Mouse (Mus musculus): ENCODE data around the gene Cactin.

Cactin gene

DNA sequence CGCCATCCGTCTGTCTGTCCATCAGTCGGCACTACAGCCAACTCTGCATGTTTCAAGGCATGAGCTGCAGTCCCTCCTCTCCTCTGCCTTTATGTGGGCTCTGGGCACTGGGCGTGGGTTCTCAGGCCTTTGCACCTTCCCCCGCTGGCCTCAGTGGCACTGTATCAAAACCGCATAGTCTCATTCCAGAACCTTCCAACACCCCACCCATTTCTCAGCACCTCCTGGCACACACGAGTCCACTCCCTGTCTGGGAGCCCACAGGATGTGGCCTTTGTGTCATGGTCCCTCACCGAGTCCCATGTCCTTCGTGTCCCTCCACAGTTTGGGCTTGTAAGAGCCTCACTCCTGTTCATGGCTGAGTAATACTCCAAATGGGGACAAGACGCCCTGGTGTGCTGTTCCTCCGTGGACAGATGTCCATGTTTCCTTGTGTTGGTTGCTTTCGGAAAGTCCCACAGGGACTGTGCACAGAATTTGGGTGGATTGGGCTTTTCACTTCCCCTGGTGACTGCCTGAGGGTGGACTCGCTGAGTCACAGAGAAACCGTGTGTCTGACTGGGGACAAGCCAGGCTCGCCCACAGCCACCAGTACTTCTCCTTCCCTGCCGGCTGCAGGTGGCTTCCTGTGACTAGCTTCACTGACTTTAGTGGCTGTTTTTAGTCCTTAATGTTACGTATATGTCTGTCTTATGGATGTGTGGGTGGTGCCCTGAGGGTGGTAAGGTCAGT, 22.4 kb upstream of the Cactin start:
- no peak for DNase-seq

DNA sequence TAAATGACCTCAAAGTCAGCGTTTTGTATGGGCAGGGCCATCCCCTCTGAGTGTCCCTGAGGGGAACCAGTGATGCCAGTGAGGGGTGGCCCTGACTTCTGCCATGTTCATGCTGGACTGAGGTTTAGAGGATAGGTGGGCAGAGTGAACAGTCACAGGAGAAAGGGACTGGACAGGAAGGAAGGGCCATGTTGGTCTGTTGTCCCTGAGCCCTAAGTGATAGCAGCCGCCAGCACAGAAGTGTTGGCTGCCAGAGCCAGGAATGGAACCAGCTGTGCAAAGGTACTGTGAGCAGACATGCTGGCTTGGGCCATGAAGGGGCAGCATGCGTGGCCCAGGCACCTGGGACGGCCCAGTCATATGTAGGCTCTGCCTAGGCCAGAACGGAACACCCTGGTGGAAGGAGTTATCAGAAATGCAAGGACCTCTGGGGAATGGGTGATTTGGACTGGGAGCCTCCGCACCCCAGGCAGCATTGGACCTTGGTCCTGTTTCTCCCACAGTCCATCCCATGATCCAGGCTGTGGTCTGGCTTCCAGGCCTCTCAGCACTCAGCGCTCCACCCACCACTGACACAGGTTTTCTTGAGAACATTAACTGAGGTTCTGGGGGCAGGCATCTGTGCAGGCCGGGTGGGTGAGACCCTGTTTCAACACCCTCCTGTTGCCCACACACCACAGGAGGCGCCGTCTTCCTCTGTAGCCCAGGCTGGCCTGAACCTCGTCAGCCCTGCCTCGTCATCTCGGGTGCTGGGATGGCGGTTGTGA, 21.1 kb upstream of the Cactin start:
- no peak for DNase-seq

DNA sequence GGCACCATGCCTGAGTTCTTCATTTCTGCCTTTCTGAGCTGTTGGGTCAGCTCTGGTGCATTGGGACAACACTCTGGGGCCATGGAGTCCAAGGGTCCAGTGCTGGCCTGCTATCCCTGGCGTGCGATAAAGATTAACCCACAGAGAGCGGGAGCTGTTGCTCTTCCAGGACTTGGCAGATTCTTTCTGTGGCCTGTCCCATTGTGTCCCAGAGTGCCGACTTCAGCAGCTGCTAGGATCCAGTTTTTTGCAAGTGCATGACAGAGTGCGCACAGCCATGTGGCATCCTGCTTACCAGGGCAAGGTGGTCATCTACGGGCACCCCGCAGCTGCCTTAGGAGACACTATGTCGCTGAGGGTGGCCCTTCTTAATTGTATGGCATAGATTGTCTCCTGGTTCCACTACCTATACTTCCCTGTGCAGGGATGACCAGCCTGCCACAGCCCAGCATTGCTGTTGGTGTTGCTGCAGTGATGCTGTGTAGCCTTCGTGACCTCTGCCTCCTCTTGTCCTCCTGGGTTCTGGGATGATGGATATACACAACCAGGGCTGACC, 20.5 kb upstream of the Cactin start:
- no peak for DNase-seq

GRCm38 (mm10) chr10:81301321-81301720, 19.6 kb upstream of the Cactin start:
- DNase-seq = no peak

GRCm38 (mm10) chr10:81302288-81302687, 18.6 kb upstream of the Cactin start:
- no peak for DNase-seq

GRCm38 (mm10) chr10:81302781-81303218, 18.1 kb upstream of the Cactin start:
- DNase-seq = no peak

DNA sequence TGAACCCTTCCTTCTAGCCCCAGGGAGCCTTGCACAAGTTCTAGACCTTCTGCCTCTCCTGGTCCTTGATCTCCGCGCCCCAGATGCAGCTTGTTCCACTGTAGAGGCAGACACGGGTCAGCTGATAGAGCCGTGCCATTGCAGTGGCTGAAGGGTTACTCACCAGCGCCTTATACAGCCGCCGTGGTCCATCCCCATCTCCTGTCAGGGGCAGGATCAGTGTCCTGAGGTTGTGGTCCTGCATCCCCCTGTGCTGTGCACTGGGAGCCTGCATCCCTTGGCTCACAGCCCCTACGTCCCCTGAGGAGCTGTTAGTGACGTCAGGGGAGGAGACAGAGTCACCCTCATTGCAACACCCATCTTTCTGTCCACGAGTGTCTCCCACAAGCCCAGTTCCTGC, 17.6 kb upstream of the Cactin start:
- DNase-seq = no peak

GRCm38 (mm10) chr10:81303761-81304160, 17.1 kb upstream of the Cactin start:
- DNase-seq = no peak

DNA sequence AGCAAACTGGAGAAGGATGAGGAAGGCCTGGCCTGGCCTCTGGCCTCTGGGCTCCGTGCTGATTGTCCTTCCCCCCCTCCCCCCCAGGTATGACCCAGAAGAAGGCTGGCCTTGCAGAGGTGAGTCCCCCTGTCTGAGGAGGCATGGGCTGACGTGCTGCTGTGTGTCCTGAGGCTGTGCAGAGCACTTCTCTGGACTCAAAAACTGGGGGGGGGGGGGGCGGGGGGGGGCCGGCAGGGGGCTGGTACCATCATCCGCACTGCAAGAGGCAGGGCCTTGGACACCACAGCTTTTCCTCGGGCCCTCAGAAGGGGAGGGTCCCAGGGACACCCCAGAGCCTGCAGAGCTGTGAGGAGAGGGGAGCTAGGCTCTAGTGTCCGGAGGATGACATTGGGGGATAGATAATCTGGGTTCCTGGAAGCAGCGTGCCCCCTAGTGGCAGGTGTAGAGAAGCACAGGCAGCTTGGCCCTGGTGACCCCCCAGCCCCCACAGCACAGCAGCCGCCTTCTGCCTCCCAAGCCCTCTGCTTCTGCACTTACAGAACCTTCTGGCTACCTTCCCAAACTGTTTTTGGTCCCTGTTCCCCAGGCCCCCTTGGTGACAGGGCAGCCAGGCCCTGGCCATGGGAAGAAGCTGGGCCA, 16.2 kb upstream of the Cactin start:
- peak; percentile 76 for DNase-seq

DNA sequence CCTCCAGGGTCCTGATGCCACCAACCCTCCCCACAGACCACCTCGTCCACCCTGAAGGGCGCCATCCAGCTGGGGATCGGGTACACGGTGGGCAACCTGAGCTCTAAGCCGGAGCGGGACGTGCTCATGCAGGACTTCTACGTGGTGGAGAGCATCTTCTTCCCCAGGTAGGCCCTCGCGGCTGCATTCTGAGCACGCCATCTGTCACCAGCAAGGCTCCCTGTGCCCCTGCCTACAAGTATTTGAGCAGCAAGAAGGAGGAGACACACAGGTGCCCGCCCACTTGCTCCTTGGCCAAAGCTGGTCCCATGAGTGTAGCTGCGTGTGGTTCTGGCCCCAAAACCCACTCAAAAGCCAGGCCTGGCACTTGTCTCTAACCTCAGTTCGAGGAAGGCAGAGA, 15.2 kb upstream of the Cactin start:
- no peak for DNase-seq

DNA sequence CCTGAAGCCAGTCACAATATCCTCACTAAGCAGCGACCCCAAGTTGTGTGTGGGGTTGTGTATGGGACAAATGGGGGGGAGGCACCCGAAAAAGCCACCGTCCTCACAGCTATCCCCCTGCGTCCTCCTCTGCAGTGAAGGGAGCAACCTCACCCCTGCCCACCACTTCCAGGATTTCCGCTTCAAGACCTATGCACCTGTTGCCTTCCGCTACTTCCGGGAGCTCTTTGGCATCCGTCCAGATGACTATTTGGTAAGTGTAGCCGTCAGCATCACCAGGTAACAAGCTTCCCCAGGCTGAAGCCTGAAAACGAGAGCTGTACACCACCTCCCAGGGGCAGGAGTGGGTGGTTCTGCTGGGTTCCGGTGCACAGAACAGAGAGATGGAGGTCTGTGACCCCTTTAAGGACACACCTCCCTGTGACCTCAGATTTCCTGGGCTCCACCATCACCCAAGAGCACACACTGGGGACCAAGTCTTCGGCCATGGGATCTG, 14.7 kb upstream of the Cactin start:
- no peak for DNase-seq

GRCm38 (mm10) chr10:81306837-81307682, 13.8 kb upstream of the Cactin start:
- DNase-seq = no peak

DNA sequence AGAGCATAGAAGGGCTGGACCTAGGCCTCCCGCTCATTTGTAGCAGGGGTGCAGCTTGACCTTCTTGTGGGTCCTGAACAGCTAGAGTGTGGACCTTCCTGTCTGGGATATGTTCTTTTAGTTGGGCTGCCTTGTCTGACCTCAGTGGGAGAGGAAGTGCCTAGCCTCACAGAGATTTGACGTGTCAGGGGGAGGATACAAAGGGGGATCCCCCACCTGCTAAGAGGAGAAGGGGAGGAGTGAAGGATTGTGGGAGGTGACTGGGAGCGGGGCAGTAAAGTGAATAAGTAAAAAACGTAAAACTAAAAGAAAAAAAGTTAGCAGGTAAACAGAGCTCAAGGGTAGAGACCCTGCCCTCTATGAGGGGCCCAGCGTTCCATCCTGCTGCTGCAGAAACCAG, 11.3 kb upstream of the Cactin start:
- no peak for DNase-seq

- DNase-seq = no peak
Measured at GRCm38 (mm10) chr10:81313581-81313980, 7.3 kb upstream of the Cactin start.

- no peak for DNase-seq
Measured at GRCm38 (mm10) chr10:81314201-81314600, 6.7 kb upstream of the Cactin start.

- DNase-seq = no peak
Measured at GRCm38 (mm10) chr10:81315587-81315986, 5.3 kb upstream of the Cactin start.

DNA sequence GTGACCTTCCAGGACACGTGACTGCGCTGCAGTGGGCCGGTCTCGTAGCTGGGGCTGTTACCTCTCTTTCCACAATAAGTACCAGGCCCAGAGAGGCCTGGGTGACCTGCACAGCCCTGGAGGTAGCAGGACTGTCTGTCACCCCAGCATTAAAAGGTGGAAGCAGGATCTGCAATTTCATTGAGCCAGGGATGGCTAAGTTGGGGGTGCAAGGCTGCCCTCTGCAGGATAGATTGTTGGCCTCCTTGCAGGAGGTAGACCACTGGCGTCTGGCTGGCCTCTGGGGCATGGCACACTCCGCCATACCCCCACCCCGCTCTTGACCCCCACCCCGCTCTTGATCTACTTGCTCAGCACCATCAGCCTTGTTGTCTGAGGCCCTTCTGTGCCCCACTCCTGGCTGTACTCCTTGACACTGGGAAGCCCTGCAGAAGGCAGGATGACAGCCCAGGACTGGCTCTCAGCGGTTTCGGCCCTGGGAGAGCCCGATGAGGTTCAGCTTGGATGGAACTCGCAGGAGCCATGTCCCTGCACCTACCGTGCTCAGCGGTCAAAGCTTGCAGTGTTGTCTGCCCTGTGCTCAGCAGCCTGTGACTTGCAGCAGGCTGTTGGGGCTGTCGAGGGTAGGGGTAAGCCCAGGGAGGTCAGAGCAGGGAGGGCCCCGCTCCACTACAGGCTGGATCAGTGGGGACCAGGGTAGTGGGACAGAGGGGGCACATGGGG, 4.4 kb upstream of the Cactin start:
- DNase-seq = peak; percentile 63

DNA sequence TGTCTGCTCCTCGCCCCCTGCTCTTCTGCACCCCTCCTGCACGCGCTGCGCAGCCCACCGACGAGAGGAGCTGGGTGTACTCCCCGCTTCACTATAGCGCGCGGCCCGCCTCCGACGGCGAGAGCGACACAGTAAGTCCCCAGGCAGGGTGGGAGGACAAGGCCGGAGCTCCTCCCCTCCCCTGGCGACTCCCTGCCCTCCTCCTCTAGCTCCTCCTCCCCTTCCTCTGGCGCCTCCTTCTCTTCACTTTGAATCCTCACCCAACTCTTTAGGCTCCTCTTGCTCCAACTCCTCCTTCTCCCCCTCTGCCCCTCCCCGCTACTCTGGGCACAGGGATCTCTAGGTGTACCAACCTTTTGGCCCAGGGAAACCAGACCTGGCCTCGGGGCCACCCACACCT, 3.6 kb upstream of the Cactin start:
- peak; percentile 73 for DNase-seq

GRCm38 (mm10) chr10:81318589-81319329, 2.1 kb upstream of the Cactin start:
- DNase-seq = no peak

GRCm38 (mm10) chr10:81319330-81319699, 1.6 kb upstream of the Cactin start:
- DNase-seq = peak; percentile 38
